Mouse (Mus musculus) ES-E14 (cell line): ENCODE measurements around the gene Vstm2b.

Experiments
- CHD2 ChIP-seq: IDR thresholded peaks from 2 replicates; pipeline ENCODE4 v1.6.1; 2014; ENCODE audit warnings: mild to moderate bottlenecking, low read depth, low read length, inconsistent platforms
- HCFC1 ChIP-seq: IDR thresholded peaks from 2 replicates; pipeline ENCODE4 v1.6.1; 2012; ENCODE audit warnings: low read length, inconsistent platforms, borderline replicate concordance; ENCODE audit not compliant: insufficient read depth
- MAFK ChIP-seq: IDR thresholded peaks from 2 replicates; pipeline ENCODE4 v1.6.1; 2014; ENCODE audit warnings: mild to moderate bottlenecking, low read depth, low read length, inconsistent platforms; ENCODE audit not compliant: insufficient read depth
- ZNF384 ChIP-seq: IDR thresholded peaks from 2 replicates; pipeline ENCODE4 v1.6.1; 2012; ENCODE audit warnings: low read depth, low read length, inconsistent platforms

DNA sequence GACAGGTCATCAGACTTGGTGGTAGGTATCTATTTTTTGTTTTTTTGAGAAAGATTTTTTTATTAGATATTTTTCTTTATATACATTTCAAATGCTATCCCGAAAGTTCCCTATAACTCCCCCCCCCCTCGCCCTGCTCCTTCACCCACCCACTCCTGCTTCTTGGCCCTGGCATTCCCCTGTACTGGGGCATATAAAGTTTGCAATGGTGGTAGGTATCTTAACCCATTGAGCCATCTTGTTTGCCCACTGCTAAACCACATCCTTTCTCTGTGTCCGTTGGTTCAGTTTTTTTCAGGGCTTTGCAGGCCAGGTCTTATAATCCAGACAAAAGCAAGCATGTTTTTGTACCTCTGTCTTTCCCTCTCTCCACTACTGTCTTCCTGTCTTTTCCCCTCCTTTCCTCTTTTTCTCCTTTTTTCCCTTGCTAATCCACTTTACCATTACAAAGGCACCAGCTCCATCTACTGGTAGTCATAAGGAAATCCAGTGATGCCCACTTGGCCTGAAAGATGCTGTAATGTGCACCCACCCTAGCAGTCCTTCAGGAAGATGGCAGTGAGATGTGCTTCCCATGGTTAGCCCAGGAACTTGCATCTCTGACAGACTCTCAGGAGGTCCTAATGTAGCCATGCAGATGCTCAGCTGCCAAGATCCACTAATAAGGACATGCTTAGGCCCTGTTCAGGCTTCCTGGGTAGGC, 44.3 kb downstream of the Vstm2b start:
- TF ChIP-seq CHD2 = no peak
- no peak for TF ChIP-seq MAFK
- no peak for TF ChIP-seq HCFC1
- no peak for TF ChIP-seq ZNF384
